Mouse (Mus musculus) kidney, embryonic 14.5 days (tissue): ENCODE data around the gene Meis1. TPM values are rescaled to one million over a fixed set of nuclear protein-coding genes. Genes with fewer than 3 reads are reported as not detected.

ENCODE experiments used
- ATAC-seq: fragments of 200-750 bp; cut with Nextera tagmentation; 2 replicates; pipeline ENCODE4 v1.8.0; 2017; ENCODE audit warnings: moderate number of reproducible peaks, mild to moderate bottlenecking, moderate TSS enrichment, moderate library complexity; ENCODE audit not compliant: low FRiP score, low TSS enrichment
- H3K27ac ChIP-seq: fragments of 300-500 bp; sonication (generic); 2 replicates; pipeline ENCODE4 v1.5.1; 2014; ENCODE audit warnings: low read depth, mild to moderate bottlenecking, low read length, moderate library complexity, mixed read lengths
- H3K27me3 ChIP-seq: fragments of 300-500 bp; sonication (generic); 2 replicates; pipeline ENCODE4 v1.6.1; 2014; ENCODE audit warnings: mild to moderate bottlenecking, low read length; ENCODE audit not compliant: control insufficient read depth, insufficient read depth
- H3K36me3 ChIP-seq: fragments of 300-500 bp; sonication (generic); 2 replicates; pipeline ENCODE4 v1.6.1; 2014; ENCODE audit warnings: low read length, mixed read lengths; ENCODE audit not compliant: control insufficient read depth, insufficient read depth
- H3K4me1 ChIP-seq: fragments of 300-500 bp; sonication (generic); 2 replicates; pipeline ENCODE4 v1.6.1; 2014; ENCODE audit warnings: low read length, mixed read lengths; ENCODE audit not compliant: control insufficient read depth, insufficient read depth
- H3K4me2 ChIP-seq: fragments of 300-500 bp; sonication (generic); replicated peaks from 2 replicates; pipeline ENCODE4 v1.6.1; 2014; ENCODE audit warnings: low read depth, mild to moderate bottlenecking, low read length
- H3K4me3 ChIP-seq: fragments of 300-500 bp; sonication (generic); 2 replicates; pipeline ENCODE4 v1.5.1; 2014; ENCODE audit warnings: mild to moderate bottlenecking, low read length
- H3K9ac ChIP-seq: fragments of 300-500 bp; sonication (generic); 2 replicates; pipeline ENCODE4 v1.6.1; 2014; ENCODE audit warnings: low read depth, mild to moderate bottlenecking, low read length, moderate library complexity
- H3K9me3 ChIP-seq: fragments of 300-500 bp; sonication (generic); 2 replicates; pipeline ENCODE4 v1.6.1; 2016; ENCODE audit warnings: low read length; ENCODE audit not compliant: control insufficient read depth
- WGBS: fragments of 180-500 bp; shearing (Covaris S2); extraction: QIAGEN DNeasy Blood & Tissue Kit; methylation state at CpG from one replicate; pipeline ENCODE4 v1.1.7; 2014; 5-methylcytosine and 5-hydroxymethylcytosine counted together
- polyA plus RNA-seq: library from polyadenylated mRNA; unstranded; fragments of >200 nt; fragmentation: Nextera tagmentation; extraction: Ambion mirVana; gene quantifications from 2 replicates; pipeline ENCODE4 v1.2.1, GENCODE M21; 2014

The Meis1 gene
- polyA plus RNA-seq, 1 experiment from 2014 or later: 109 TPM

- no peak for ATAC-seq
- Histone ChIP-seq H3K4me2 (no peak overlapping the region), H3K9ac (no peak overlapping the region), H3K4me1 (peaks cover 19% of the 10 kb centered on the region; the same call in 1 of the 2 replicates), H3K9me3 (no peaks in the 10 kb centered on the region), H3K27me3 (no peaks in the 10 kb centered on the region), H3K4me3 (no peak overlapping the region), H3K27ac (no peak overlapping the region; the same call in 1 of the 2 replicates), H3K36me3 (peaks cover 33% of the 10 kb centered on the region)
- WGBS: 60% methylated on average over 9 of the region's 9 CpGs
These were observed 13.5 kb downstream of the Meis1 start for GRCm38 (mm10) chr11:19005007-19005912.

- WGBS: 66% methylated on average over 5 of the region's 5 CpGs
- Histone ChIP-seq H3K4me3 (no peak overlapping the region), H3K4me2 (no peak overlapping the region), H3K27me3 (no peaks in the 10 kb centered on the region), H3K9ac (no peak overlapping the region), H3K36me3 (peaks cover 34% of the 10 kb centered on the region), H3K4me1 (peaks cover 13% of the 10 kb centered on the region; the same call in 1 of the 2 replicates), H3K27ac (no peak overlapping the region), H3K9me3 (no peaks in the 10 kb centered on the region)
- no peak for ATAC-seq
These were observed 15.7 kb downstream of the Meis1 start for GRCm38 (mm10) chr11:19003066-19003465.

- peaks cover 62% of the 10 kb centered on the region for H3K36me3 ChIP-seq
- 0 out of 2 replicates have a peak, but pooled peaks cover 6% of the 10 kb centered on the region for H3K4me1 ChIP-seq
- WGBS: 93% methylated on average over 4 of the region's 4 CpGs
- ATAC-seq: no peak
- H3K9me3 ChIP-seq: no peaks in the 10 kb centered on the region
- no peak overlapping the region for H3K27ac ChIP-seq
- no peak overlapping the region for H3K4me2 ChIP-seq
- H3K4me3 ChIP-seq: no peak overlapping the region
- H3K27me3 ChIP-seq: no peaks in the 10 kb centered on the region
- H3K9ac ChIP-seq: no peak overlapping the region
These were observed 22.0 kb downstream of the Meis1 start for GRCm38 (mm10) chr11:18996767-18997166.

GRCm38 (mm10) chr11:18996289-18996688 is 22.5 kb downstream of the Meis1 start:
- no peak overlapping the region for H3K4me2 ChIP-seq
- no peaks in the 10 kb centered on the region for H3K9me3 ChIP-seq
- H3K27me3 ChIP-seq: no peaks in the 10 kb centered on the region
- H3K27ac ChIP-seq: no peak overlapping the region
- 93% methylated on average over 2 of the region's 2 CpGs for WGBS
- no peak overlapping the region for H3K4me3 ChIP-seq
- H3K36me3 ChIP-seq: peaks cover 58% of the 10 kb centered on the region
- ATAC-seq: no peak
- H3K9ac ChIP-seq: no peak overlapping the region
- 0 out of 2 replicates have a peak, but pooled peaks cover 6% of the 10 kb centered on the region for H3K4me1 ChIP-seq

GRCm38 (mm10) chr11:18992796-18993195 is 26.0 kb downstream of the Meis1 start:
- Histone ChIP-seq H3K9me3 (no peaks in the 10 kb centered on the region), H3K4me1 (0 out of 2 replicates have a peak, but pooled peaks cover 13% of the 10 kb centered on the region), H3K4me2 (no peak overlapping the region), H3K36me3 (peaks cover 62% of the 10 kb centered on the region), H3K27me3 (no peaks in the 10 kb centered on the region), H3K9ac (no peak overlapping the region), H3K27ac (no peak overlapping the region), H3K4me3 (no peak overlapping the region)
- no peak; the same call in 1 of the 2 replicates for ATAC-seq
- WGBS: 80% methylated on average over 6 of the region's 6 CpGs

- WGBS: 75% methylated on average over 6 of the region's 6 CpGs
- no peak for ATAC-seq
- no peaks in the 10 kb centered on the region for H3K27me3 ChIP-seq
These were observed 28.5 kb downstream of the Meis1 start for GRCm38 (mm10) chr11:18990244-18990677.

GRCm38 (mm10) chr11:18989669-18990243 is 29.0 kb downstream of the Meis1 start:
- H3K36me3 ChIP-seq: peaks cover 53% of the 10 kb centered on the region
- 28% methylated on average over 6 of the region's 6 CpGs for WGBS

More at GRCm38 (mm10) chr11:18990244-18990677, 28.5 kb downstream of the Meis1 start:
- H3K4me3 ChIP-seq: no peak overlapping the region
- peaks cover 58% of the 10 kb centered on the region for H3K36me3 ChIP-seq
- H3K4me1 ChIP-seq: 0 out of 2 replicates have a peak, but pooled peaks cover 13% of the 10 kb centered on the region
- no peak overlapping the region for H3K4me2 ChIP-seq
- no peaks in the 10 kb centered on the region for H3K9me3 ChIP-seq
- H3K27ac ChIP-seq: no peak overlapping the region
- no peak overlapping the region for H3K9ac ChIP-seq

GRCm38 (mm10) chr11:18988637-18989263 is 30.0 kb downstream of the Meis1 start:
- H3K9me3 ChIP-seq: no peaks in the 10 kb centered on the region
- no peak overlapping the region for H3K27ac ChIP-seq
- no peak overlapping the region for H3K4me2 ChIP-seq
- 87% methylated on average over 4 of the region's 4 CpGs for WGBS
- 0 out of 2 replicates have a peak, but pooled peaks cover 13% of the 10 kb centered on the region for H3K4me1 ChIP-seq
- H3K27me3 ChIP-seq: no peaks in the 10 kb centered on the region
- H3K36me3 ChIP-seq: peaks cover 53% of the 10 kb centered on the region
- H3K9ac ChIP-seq: no peak overlapping the region
- no peak for ATAC-seq
- H3K4me3 ChIP-seq: no peak overlapping the region

More at GRCm38 (mm10) chr11:18989669-18990243, 29.0 kb downstream of the Meis1 start:
- 0 out of 2 replicates have a peak, but pooled peaks cover 13% of the 10 kb centered on the region for H3K4me1 ChIP-seq
- no peak overlapping the region for H3K4me2 ChIP-seq
- H3K27me3 ChIP-seq: no peaks in the 10 kb centered on the region
- H3K4me3 ChIP-seq: no peak overlapping the region
- no peak for ATAC-seq
- no peak overlapping the region for H3K9ac ChIP-seq
- H3K27ac ChIP-seq: no peak overlapping the region; the same call in 1 of the 2 replicates
- no peaks in the 10 kb centered on the region for H3K9me3 ChIP-seq
